Mouse (Mus musculus): ENCODE measurements around the gene Olfr693. TPM values are rescaled to one million over a fixed set of nuclear protein-coding genes. Genes with fewer than 3 reads are reported as not detected.
"Not testable (repeated sequence)": the region's sequence is repeated elsewhere in the genome, so short reads cannot be mapped to it uniquely, and the experiment has no call there.

Olfr693 gene
- not detected for total RNA-seq (2021)
- long read RNA-seq, experiment 1: 0 reads
- long read RNA-seq, experiment 2: 0 reads

- no peak for DNase-seq
Observed at GRCm38 (mm10) chr7:106680484-106680883, at the start of gene Olfr693. TSS of gene Olfr693 (minus strand) at chr7:106680584.

GRCm38 (mm10) chr7:106725654-106726053 lies 45.3 kb upstream of the Olfr693 start:
- not testable (repeated sequence) for DNase-seq

- DNase-seq: no peak
Observed at GRCm38 (mm10) chr7:106716296-106716695, 35.9 kb upstream of the Olfr693 start, which contains the start of gene Olfr695. TSS of gene Olfr695 (minus strand) at chr7:106716396.

GRCm38 (mm10) chr7:106711463-106711862 lies 31.1 kb upstream of the Olfr693 start:
- DNase-seq: no peak

- DNase-seq: not testable (repeated sequence)
Observed at GRCm38 (mm10) chr7:106707705-106708104, 27.3 kb upstream of the Olfr693 start.

GRCm38 (mm10) chr7:106696891-106697290 lies 16.5 kb upstream of the Olfr693 start:
- no peak for DNase-seq

GRCm38 (mm10) chr7:106692976-106693375 lies 12.6 kb upstream of the Olfr693 start:
- no peak for DNase-seq

GRCm38 (mm10) chr7:106691714-106692113 lies 11.3 kb upstream of the Olfr693 start, which contains the start of gene Olfr694:
TSS of gene Olfr694 (minus strand) at chr7:106691814.
- DNase-seq: no peak

GRCm38 (mm10) chr7:106685382-106685781 lies 5.0 kb upstream of the Olfr693 start:
- DNase-seq: no peak

- DNase-seq: no peak
Observed at GRCm38 (mm10) chr7:106652344-106652652, 28.1 kb downstream of the Olfr693 start.

- no peak for DNase-seq
Observed at GRCm38 (mm10) chr7:106651555-106652343, 28.6 kb downstream of the Olfr693 start.

GRCm38 (mm10) chr7:106649774-106650173 lies 30.6 kb downstream of the Olfr693 start:
- DNase-seq: no peak

- no peak for DNase-seq
Observed at GRCm38 (mm10) chr7:106645261-106645660, 35.1 kb downstream of the Olfr693 start.

- no peak for DNase-seq
Observed at GRCm38 (mm10) chr7:106644222-106644870, 36.0 kb downstream of the Olfr693 start.

GRCm38 (mm10) chr7:106640839-106641238 lies 39.5 kb downstream of the Olfr693 start:
- no peak for DNase-seq

GRCm38 (mm10) chr7:106635560-106635959 lies 44.8 kb downstream of the Olfr693 start:
- DNase-seq: no peak

Other genes starting within 250 kb of the Olfr693 start
- gene Olfr694, start 11.2 kb upstream of the Olfr693 start, total RNA-seq (2021): not detected
- not detected for gene Olfr695, start 35.8 kb upstream of the Olfr693 start, total RNA-seq (2021)
- not detected for gene Olfr697, start 61.9 kb upstream of the Olfr693 start, total RNA-seq (2021)
- not detected for gene Olfr698, start 74.8 kb upstream of the Olfr693 start, total RNA-seq (2021)
- gene Olfr699, start 112.6 kb upstream of the Olfr693 start, total RNA-seq (2021): not detected
- gene Olfr700, start 128.2 kb upstream of the Olfr693 start, total RNA-seq (2021): not detected
- gene Olfr701, start 133.5 kb upstream of the Olfr693 start, total RNA-seq (2021): not detected
- not detected for gene Olfr702, start 153.3 kb upstream of the Olfr693 start, total RNA-seq (2021)
- not detected for gene Olfr703, start 162.8 kb upstream of the Olfr693 start, total RNA-seq (2021)
- not detected for gene Olfr704, start 182.6 kb upstream of the Olfr693 start, total RNA-seq (2021)
- gene Olfr705, start 196.3 kb upstream of the Olfr693 start, total RNA-seq (2021): not detected
- gene Olfr706, start 207.6 kb upstream of the Olfr693 start, total RNA-seq (2021): not detected
- gene Olfr707, start 220.7 kb upstream of the Olfr693 start, total RNA-seq (2021): not detected
- gene Olfr1532-ps1, start 227.4 kb upstream of the Olfr693 start, total RNA-seq (2021): not detected

All from adrenal gland, postnatal 36 days (tissue).